Mouse (Mus musculus) thymus, postnatal 25 days (tissue): ENCODE measurements at regions not wholly inside any gene's neighbourhood (a gene's known extent, or its start where the extent isn't known, plus 50 kb on each side); places are given as distances from the start of the nearest gene placed in this dataset.

Experiments used
- DNase-seq: peaks from one replicate; pipeline ENCODE4 v3.0.0; 2022

- no peak for DNase-seq
Measured at GRCm38 (mm10) chr3:138668394-138669092, 73.5 kb upstream of the Tspan5 start.

- DNase-seq = no peak
Measured at GRCm38 (mm10) chr3:138675881-138676280, 66.1 kb upstream of the Tspan5 start.

DNA sequence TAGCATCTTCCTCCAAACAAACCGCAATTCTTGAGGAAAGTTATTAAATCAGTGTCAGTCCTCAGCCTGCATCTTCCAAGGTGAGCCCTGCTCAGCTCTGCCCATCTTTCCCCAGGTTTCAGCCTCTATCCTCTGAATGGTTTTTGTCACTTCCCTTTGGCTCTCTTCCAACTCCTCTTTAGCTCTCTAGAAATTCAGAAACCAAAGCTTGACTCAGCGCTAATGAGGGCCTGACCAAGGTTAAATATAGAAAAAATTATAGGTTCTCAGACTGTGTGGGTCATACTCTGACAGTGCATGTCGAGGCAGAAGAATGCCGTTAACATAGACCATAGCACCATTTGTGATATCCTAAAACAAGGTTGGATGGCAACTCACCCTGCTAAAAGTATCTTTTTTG, 63.6 kb upstream of the Tspan5 start:
- DNase-seq = no peak

DNA sequence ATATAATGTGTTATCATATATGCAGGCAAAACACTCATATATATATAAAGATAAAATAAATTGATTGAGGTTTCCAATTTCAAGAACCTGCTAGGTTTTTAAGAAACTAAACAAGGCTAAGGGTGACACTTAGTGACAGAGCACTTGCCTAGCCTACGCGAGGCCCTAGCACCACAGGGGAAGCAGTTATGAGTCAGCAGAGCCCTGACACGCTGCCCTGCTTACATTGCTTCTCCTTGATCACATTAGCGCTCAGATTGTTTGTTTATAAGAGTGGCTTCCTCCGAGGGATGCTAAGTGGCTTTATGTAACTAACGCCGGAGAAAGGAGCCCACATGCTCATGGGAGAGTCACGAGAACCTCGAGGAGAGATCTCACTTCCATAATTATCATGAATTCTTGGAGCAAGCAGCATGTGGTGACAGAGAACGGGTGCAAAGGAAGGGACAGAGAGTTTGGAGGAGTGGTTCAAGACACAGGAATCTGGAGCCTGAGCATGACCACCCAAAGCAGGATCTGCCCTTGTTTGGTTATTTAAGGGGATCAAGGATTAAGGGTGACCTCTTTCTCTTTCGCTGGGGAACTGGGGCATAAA, 55.3 kb upstream of the Tspan5 start:
- no peak for DNase-seq

- no peak for DNase-seq
Measured at GRCm38 (mm10) chr3:138688606-138689005, 53.4 kb upstream of the Tspan5 start.
